Mouse (Mus musculus) heart, postnatal 36 days (tissue): ENCODE measurements at regions not wholly inside any gene's neighbourhood (a gene's known extent, or its start where the extent isn't known, plus 50 kb on each side); places are given as distances from the start of the nearest gene placed in this dataset.

Experiments used
- DNase-seq, 2 experiments: peaks; one replicate each; pipeline ENCODE4 v3.0.0; 2021 to 2022
- intact Hi-C: fragments of 180-260 bp; cut with DNase I; formaldehyde crosslinking; loops from one replicate; pipeline ENCODE4 v1.15.1; 2025

GRCm38 (mm10) chr17:75906643-75907042 is 354.9 kb upstream of the Fam98a start:
- intact Hi-C loops: no loop called here
- DNase-seq: no peak

DNA sequence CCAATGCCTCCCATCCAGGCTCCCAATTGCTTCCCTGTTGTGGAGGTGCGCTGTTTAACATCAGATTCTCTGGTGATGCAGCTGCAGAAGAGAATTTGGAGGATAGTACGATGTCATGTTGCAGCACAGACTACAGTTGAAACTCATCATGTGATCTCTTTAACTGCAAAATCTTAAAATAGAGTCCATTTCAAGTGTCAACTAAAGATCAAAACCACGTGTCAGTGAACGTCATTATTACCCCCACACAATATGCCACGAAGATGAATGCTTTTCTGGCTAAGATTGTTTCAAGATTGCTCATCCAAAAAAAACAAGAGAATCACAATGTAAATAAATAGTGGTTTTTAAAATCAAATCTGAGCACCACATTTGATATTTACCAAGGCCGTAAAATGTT is 343.7 kb upstream of the Fam98a start:
- DNase-seq: no peak
- intact Hi-C loops: no loop called here

DNA sequence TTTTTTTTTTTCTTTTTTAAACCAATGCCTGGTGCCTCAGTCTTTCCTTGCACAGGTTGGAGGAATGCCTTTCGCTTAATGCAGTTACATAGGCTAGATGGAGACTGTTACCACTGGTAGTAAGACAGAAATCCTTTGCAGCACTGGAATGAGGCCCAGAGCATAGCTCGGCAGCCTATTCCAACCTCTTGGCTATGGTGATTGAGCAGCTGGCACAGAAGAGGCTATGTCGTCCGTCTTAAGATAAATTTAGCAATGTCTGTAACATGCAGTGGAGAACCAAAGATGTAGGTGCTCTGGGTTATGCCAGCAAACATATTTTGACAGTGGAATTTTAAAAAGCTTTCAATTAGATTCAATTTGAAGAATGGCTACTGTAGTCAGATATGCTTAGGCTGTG is 343.2 kb upstream of the Fam98a start:
- no peak for DNase-seq
- intact Hi-C loops: no loop called here

DNA sequence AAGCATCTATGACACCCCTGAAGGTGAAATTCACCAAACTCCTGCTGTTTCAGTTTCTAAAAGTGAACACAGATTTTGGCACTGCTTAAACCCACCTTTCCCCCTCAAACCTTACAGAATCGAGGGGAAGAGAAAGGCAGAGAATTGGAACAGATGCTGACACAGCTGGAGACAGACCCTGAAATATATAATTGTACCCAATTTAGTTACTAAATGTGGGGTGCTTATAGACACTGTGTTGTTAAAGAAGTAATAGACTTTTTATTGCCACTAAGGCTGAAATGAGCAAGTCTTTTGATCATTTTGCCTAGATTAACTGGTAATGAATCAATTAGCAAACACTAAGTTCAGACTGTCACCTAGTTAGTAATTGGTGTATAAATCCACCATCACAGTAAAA is 341.8 kb upstream of the Fam98a start:
- DNase-seq: no peak
- intact Hi-C loops: no loop called here

DNA sequence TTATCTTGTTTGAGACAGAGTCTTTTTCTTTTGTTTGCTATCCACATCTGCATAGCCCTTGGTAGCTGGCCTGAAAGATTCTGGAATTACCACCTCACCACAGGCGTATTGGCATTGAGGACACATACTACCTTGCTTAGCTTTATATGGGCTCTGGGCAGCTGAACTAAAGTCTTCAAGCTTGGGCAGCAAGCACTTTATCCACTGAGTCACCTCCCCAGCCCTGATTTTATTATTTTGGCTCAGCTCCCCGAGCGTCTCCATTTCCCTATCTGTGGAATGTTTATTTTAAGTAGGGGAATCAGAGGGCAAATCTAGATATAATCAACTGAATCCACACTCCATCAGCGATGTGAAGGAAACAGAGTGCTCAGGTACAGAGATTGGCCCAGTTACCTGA is 340.4 kb upstream of the Fam98a start:
- intact Hi-C loops: no loop called here
- DNase-seq: no peak

DNA sequence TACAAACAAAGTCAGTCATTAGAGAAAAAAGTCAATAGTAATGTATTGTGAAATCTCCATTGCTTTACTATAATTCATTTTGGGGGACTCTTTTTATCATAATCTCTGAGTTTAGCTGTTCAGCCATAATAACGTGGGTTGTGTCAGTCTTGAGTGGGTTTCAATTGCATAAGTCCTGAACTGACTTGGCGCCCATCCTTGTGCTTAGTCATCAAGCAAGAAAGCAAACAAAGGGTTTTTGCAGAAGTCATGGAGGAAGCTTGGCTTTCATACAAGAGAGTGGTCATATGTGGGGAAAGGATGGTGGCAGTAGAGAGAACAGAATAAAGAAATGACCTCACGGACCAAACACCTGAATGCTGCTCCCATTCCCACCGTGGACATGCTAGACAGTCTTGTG is 339.8 kb upstream of the Fam98a start:
- DNase-seq: no peak
- intact Hi-C loops: no loop called here

GRCm38 (mm10) chr17:75877848-75878247 is 326.1 kb upstream of the Fam98a start:
- no peak for DNase-seq
- intact Hi-C loops: no loop called here

- intact Hi-C loops: no loop called here
- no peak for DNase-seq
These were observed 325.1 kb upstream of the Fam98a start for GRCm38 (mm10) chr17:75876895-75877294.

DNA sequence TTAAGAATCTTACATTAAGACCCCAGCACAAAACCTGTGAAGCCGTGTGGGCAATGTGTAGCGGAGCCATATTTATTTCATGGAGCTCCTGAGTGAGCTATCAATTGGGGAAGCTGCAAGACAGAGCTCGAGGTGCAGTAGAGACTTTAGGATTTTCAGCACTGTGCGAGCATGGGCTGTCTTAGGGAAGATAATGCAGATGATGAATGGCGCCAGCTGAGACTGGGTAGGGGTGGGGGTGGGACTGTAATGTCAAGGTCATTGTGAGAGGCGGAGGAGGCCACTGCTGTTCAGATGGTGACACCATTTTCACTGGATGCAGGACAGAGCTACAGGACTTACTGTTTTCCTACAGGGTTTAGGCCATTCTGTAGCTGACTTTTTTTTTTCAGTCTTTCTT is 322.8 kb upstream of the Fam98a start:
- no peak for DNase-seq
- intact Hi-C loops: no loop called here

GRCm38 (mm10) chr17:75870492-75870891 is 318.7 kb upstream of the Fam98a start:
- intact Hi-C loops: no loop called here
- DNase-seq: no peak

DNA sequence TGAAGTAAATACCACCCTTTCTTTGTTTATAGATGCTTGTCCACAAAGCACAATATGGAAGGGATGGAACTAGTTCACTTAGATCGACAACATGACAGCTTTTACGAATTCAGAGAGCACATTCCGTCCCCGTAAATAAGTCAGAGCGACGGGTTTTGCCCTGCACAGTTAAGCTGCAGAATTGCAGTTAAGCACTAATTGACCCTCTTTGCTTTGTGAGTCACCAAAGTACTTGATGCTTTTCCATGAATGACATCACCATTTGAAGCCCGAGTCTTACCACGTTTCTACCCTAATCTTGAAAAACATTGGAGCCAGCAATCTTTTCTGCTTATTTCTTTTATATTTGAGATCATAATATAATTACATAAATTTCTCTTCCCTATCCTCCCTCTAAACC is 305.3 kb upstream of the Fam98a start:
- intact Hi-C loops: no loop called here
- no peak for DNase-seq

DNA sequence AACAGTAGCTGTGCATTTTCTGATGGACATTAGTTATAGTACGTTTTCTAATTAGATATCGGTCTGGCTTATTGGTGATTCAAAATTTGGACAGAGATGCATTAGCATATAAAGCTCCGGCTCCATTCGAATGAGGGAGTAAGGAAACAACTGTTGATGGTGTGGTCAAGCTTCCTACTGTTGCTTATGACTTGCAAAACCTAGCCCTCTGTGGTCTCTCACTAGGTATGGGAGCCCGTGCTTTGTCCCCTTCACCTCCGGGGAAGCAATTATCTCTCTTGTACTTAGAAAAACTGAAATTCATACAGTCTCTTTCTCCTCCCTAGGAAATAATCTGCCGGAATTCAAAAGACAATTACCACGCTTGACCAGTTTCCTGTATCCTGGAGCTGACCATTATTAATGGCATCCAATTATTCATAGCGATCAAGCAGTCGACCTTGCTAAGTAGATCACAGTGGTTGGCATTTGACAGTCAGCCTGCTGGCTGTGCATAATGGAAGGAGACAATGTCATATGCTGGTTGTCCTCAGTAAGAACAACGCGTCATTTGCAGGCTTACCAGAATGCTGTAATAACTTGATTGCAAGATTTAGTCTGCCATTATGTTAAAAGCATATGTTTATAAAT is 264.4 kb upstream of the Fam98a start:
- DNase-seq: no peak
- intact Hi-C loops: no loop called here

- DNase-seq: no peak
- intact Hi-C loops: no loop called here
These were observed 260.4 kb upstream of the Fam98a start for GRCm38 (mm10) chr17:75812163-75812562.

- no peak for DNase-seq
- intact Hi-C loops: no loop called here
These were observed 257.0 kb upstream of the Fam98a start for GRCm38 (mm10) chr17:75808524-75809326.

- intact Hi-C loops: no loop called here
- DNase-seq: no peak
These were observed 256.3 kb upstream of the Fam98a start for GRCm38 (mm10) chr17:75808025-75808424.

DNA sequence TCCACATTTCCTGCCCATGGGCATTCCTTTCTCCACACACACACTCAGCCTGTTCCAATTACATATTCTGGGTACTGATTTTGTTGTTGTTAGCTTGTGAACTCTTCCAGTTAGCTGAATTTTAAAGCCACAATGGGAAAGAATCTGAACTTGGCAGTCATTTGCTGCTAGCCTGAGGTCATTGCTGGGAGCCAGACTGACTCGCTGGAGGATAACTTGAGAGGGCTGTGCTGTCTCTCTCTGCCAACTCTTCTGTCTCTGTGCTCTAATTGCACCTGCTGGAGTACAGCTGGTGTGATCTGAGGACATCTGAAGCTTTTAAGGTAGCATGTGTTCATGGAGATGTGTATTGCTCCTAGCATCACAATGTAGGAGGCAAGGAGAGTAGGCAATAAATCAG is 252.6 kb upstream of the Fam98a start:
- intact Hi-C loops: no loop called here
- DNase-seq: no peak

DNA sequence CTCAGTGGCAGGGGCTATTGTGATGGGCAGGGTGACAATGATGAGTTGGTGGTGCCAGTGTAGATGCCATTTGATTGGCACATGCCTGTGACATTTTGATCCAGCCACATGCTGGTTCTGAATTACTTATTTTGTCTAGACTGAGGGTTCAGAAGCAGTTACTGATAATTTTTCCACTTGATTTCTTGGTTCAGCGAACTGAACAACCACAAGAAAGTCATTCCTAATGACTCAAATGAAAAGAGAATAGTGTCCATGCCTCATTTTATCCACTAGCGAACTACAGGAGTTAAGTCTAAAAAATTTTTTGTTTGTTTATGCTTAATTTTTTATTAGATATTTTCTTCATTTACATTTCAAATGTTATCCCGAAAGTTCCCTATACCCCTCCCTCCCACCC is 244.6 kb upstream of the Fam98a start:
- DNase-seq: no peak
- intact Hi-C loops: no loop called here

GRCm38 (mm10) chr17:75795772-75796171 is 244.0 kb upstream of the Fam98a start:
- intact Hi-C loops: no loop called here
- no peak for DNase-seq

DNA sequence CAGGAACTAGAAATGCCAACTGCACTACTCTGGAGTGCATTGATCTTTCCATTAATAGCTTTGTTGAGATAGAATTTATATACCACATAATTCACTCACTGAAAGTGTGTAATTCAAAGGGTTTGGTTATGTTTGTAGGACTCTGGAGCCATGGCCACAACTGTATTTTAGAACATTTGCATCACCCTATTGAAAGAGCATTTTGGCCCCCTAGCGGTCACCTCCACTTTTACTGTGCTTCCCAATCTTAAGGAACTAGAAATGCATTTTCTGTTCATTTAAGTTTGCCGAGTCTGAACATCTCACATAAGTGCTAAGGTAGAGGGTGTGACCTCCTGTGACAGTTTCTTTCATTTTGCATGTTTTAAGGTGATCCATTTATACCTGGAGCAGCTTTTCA is 228.0 kb upstream of the Fam98a start:
- DNase-seq: no peak
- intact Hi-C loops: no loop called here

DNA sequence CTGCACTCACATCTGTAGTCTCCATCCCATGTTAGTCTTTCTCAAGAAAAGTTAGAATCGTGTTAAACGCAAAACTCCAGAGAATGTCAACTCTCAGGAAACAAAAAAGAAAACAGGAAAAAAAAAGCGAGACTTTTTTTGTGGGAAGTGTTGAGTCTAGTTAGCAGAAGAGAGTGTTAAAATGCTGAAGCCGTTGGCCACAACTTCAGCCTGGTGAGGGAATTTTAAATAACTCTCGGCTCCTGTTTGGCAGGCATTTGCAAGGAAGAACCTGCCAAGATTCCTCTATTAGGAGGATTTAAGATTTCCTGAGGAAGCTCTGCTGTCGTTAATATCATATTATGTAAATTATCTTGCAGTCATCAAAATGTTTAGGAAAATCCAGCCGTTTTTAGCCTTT is 224.9 kb upstream of the Fam98a start:
- no peak for DNase-seq
- intact Hi-C loops: no loop called here

DNA sequence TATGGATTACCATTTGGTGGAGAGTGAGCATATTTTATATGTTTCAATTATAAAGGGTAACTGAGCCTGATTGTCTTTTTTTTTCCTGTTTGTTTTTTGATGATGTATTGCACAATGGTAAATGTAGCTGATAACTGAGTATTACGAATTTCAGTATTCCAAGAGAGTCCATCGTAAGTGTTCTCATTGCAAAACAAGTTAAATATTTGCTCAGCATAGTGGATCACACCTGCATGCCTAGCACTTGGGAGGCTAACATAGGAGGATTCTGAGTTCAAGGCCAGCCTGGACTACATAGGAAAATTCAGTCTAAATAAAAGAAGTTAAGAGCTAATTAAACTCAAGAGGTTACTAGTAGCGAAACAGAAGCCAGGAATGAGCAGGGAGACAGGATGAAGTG is 223.8 kb upstream of the Fam98a start:
- intact Hi-C loops: no loop called here
- no peak for DNase-seq

DNA sequence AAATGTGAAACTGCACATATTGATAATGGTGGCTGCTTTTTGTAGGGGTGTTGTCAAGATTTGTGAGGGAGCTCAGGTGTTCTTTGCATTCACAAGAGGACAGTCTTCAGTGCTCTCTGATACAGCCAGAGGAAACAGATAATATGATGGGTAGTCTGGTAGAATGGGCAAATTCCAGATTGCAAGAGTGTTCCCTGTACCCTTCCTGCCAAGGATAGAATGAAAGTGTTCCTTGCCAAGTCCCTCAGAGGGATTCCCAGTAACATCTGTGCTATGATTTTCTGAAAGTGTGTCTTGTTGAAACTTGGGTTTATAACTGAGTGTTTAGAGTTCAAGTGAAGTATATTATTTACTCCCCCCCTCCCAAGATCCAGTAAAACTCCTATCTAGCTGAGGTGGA is 221.1 kb upstream of the Fam98a start:
- intact Hi-C loops: no loop called here
- DNase-seq: no peak

DNA sequence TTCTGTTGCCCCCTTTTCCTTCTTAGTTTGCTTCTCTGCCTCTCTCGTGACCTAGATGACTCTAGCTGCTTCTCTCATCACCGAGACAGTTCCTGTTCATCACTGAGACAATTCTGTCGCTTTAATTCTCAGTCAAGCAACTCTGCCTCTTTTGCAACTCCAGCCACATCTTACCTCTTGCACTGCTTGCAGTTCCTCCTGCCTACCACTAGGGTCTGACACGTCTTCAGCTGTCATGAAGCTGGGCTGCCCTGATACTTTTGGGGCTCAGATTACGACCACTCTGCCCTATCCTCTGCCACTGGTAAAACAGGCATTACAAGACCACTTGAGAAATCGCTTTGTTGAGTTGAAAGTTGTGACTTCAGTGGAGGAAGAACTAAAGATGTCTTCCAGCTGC is 216.9 kb upstream of the Fam98a start:
- intact Hi-C loops: no loop called here

More for the DNA sequence above, 216.9 kb upstream of the Fam98a start:
- no peak for DNase-seq
